Mouse (Mus musculus): ENCODE results near the gene Epo. TPM values are rescaled to one million over a fixed set of nuclear protein-coding genes. Genes with fewer than 3 reads are reported as not detected.

Gene Epo
- polyA plus RNA-seq, 1 experiment from 2014 or later, result not detected

GRCm38 (mm10) chr5:137549840-137550239 lies 16.8 kb upstream of the Epo start:
- no peak overlapping the region for H3K4me3 ChIP-seq (ENCODE audit: low read length)
- no peak overlapping the region for H3K27ac ChIP-seq (ENCODE audit: low read depth, low read length)
- H3K4me1 ChIP-seq (ENCODE audit: control insufficient read depth, insufficient read depth, low read length), result no peaks in the 10 kb centered on the region
- H3K9ac ChIP-seq (ENCODE audit: low read depth, low read length), result no peak overlapping the region
- 91% methylated on average over 2 of the region's 2 CpGs for WGBS
- H3K36me3 ChIP-seq (ENCODE audit: control insufficient read depth, insufficient read depth, low read length), result no peaks in the 10 kb centered on the region
- no peak for ATAC-seq (ENCODE audit: low FRiP score, low TSS enrichment)
- H3K9me3 ChIP-seq (ENCODE audit: control insufficient read depth, low read length), result no peaks in the 10 kb centered on the region
- H3K27me3 ChIP-seq (ENCODE audit: control insufficient read depth, insufficient read depth, low read length), result peaks cover 10% of the 10 kb centered on the region; the same call in 1 of the 2 replicates
- H3K4me2 ChIP-seq (replicated peaks; ENCODE audit: low read depth, low read length), result no peak overlapping the region

DNA sequence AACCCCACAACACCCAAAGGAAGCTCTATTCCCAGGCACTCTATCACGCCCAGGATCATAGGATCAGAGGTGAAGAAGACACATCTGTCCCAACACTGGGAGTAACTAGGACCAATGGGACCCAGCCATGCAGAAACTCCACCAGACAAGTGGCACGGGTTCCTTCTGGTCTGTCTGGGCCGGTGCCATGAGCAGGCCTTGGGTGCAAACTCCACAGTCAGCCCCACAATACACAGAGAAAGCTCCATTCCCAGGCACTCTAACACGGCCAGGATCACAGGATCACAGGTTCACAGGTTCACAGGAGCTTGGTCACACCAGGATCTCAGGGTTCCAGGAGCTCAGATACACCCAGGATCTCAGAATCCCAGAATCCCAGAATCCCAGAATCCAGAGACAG lies 12.6 kb upstream of the Epo start:
- H3K9ac ChIP-seq (ENCODE audit: low read depth, low read length), result no peak overlapping the region
- H3K27me3 ChIP-seq (ENCODE audit: control insufficient read depth, insufficient read depth, low read length), result no peaks in the 10 kb centered on the region
- no peak for ATAC-seq (ENCODE audit: low FRiP score, low TSS enrichment)
- H3K27ac ChIP-seq (ENCODE audit: low read depth, low read length), result no peak overlapping the region
- no peaks in the 10 kb centered on the region for H3K36me3 ChIP-seq (ENCODE audit: control insufficient read depth, insufficient read depth, low read length)
- 75% methylated on average over 4 of the region's 4 CpGs for WGBS
- H3K4me2 ChIP-seq (replicated peaks; ENCODE audit: low read depth, low read length), result no peak overlapping the region
- no peaks in the 10 kb centered on the region for H3K4me1 ChIP-seq (ENCODE audit: control insufficient read depth, insufficient read depth, low read length)
- no peak overlapping the region for H3K4me3 ChIP-seq (ENCODE audit: low read length)
- no peaks in the 10 kb centered on the region for H3K9me3 ChIP-seq (ENCODE audit: control insufficient read depth, low read length)

DNA sequence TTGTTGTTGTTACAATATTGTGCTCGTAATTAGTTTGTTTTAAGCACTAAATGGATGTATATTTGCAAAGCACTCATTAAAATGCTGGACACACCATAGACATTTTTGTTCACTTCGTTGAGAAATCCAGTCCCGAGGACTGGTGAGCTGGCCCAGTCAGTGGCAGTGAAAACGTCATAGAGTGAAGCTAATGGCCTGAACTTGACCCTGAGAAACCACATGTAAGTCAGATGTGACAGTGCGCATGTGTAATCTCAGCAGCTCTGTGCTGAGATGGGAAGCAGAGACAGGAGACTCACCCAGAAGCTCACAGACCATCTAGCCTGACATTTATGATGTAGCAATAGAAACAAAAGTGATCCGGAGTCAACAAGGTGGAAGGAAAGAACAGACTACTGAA lies 11.9 kb upstream of the Epo start:
- Histone ChIP-seq H3K9ac (ENCODE audit: low read depth, low read length) (no peak overlapping the region), H3K4me3 (ENCODE audit: low read length) (no peak overlapping the region), H3K27ac (ENCODE audit: low read depth, low read length) (no peak overlapping the region), H3K4me1 (ENCODE audit: control insufficient read depth, insufficient read depth, low read length) (no peaks in the 10 kb centered on the region), H3K36me3 (ENCODE audit: control insufficient read depth, insufficient read depth, low read length) (no peaks in the 10 kb centered on the region), H3K9me3 (ENCODE audit: control insufficient read depth, low read length) (no peaks in the 10 kb centered on the region), H3K4me2 (replicated peaks; ENCODE audit: low read depth, low read length) (no peak overlapping the region), H3K27me3 (ENCODE audit: control insufficient read depth, insufficient read depth, low read length) (no peaks in the 10 kb centered on the region)
- no peak for ATAC-seq (ENCODE audit: low FRiP score, low TSS enrichment)
- WGBS, result 63% methylated on average over 6 of the region's 6 CpGs

DNA sequence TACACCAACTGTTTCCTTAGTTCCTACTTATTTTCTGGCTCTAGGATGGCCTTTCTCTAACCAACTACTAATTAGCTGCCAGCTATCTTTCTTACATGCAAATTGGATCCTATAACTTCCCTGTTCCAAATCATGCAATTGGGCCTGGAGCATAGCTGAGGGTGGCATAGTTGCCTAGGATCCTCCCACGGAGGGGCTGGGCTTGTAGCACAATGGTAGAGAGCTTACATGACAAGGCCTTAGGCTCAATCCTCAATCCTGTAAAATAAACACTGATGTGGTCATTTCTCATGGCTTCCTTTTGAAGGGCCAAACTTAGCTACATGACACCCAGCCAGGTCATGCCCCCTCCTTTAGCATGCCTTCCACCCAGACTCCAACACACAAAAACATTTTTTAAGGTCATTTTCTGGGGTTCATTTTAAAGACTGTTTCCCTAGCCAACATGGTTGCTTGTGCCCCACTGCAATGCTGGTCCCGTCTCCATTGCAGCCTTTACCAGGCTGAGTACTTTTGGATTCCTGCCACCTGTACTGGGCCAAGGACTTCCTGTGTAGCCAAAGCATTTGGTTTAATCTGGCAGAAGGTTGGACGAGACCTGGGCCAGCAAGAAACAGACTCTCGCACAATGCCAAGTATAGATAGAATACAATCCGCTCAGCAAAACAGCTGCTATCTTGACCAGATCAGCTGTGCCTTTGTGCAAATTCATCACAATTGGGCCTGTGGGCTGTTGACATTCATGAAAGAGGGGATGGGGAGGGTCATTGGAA lies 8.9 kb upstream of the Epo start:
- no peaks in the 10 kb centered on the region for H3K36me3 ChIP-seq (ENCODE audit: control insufficient read depth, insufficient read depth, low read length)
- no peak overlapping the region for H3K27ac ChIP-seq (ENCODE audit: low read depth, low read length)
- H3K4me3 ChIP-seq (ENCODE audit: low read length), result no peak overlapping the region
- ATAC-seq (ENCODE audit: low FRiP score, low TSS enrichment), result no peak
- no peaks in the 10 kb centered on the region for H3K9me3 ChIP-seq (ENCODE audit: control insufficient read depth, low read length)
- WGBS, result 75% methylated on average over 5 of the region's 5 CpGs
- H3K4me1 ChIP-seq (ENCODE audit: control insufficient read depth, insufficient read depth, low read length), result no peaks in the 10 kb centered on the region
- no peak overlapping the region for H3K9ac ChIP-seq (ENCODE audit: low read depth, low read length)
- H3K4me2 ChIP-seq (replicated peaks; ENCODE audit: low read depth, low read length), result no peak overlapping the region
- H3K27me3 ChIP-seq (ENCODE audit: control insufficient read depth, insufficient read depth, low read length), result no peaks in the 10 kb centered on the region

GRCm38 (mm10) chr5:137540991-137541390 lies 7.9 kb upstream of the Epo start:
- Histone ChIP-seq H3K9ac (ENCODE audit: low read depth, low read length) (no peak overlapping the region), H3K9me3 (ENCODE audit: control insufficient read depth, low read length) (no peaks in the 10 kb centered on the region), H3K4me1 (ENCODE audit: control insufficient read depth, insufficient read depth, low read length) (no peaks in the 10 kb centered on the region), H3K4me3 (ENCODE audit: low read length) (no peak overlapping the region), H3K27me3 (ENCODE audit: control insufficient read depth, insufficient read depth, low read length) (no peaks in the 10 kb centered on the region), H3K27ac (ENCODE audit: low read depth, low read length) (no peak overlapping the region), H3K36me3 (ENCODE audit: control insufficient read depth, insufficient read depth, low read length) (no peaks in the 10 kb centered on the region), H3K4me2 (replicated peaks; ENCODE audit: low read depth, low read length) (no peak overlapping the region)
- ATAC-seq (ENCODE audit: low FRiP score, low TSS enrichment), result no peak
- 72% methylated on average over 6 of the region's 6 CpGs for WGBS

DNA sequence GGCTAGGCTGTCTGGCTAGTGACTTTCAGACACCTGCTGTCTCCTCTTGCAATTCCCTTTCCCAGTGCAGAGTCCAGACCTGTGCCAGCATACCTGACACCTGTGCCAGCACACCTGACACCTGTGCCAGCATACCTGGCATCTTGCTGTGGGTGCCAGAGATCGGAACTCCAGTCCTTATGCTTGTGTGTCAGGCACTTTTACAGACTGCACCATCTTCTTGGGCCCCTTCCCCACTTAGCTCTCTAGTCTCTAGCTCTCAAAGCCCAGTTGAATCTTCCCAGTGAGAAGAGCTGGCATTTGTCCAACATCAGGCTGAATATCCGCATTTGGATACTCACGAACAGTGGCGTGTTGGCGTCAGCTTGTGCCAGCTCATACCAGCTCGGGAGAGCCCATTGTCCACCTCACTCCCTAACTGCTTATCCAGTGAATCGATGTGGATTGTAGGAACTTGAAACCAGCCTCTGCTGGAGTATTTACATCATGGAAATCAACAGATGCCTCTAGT lies 6.3 kb upstream of the Epo start:
- Histone ChIP-seq H3K9ac (ENCODE audit: low read depth, low read length) (no peak overlapping the region), H3K27ac (ENCODE audit: low read depth, low read length) (no peak overlapping the region), H3K4me3 (ENCODE audit: low read length) (no peak overlapping the region), H3K4me2 (replicated peaks; ENCODE audit: low read depth, low read length) (no peak overlapping the region), H3K4me1 (ENCODE audit: control insufficient read depth, insufficient read depth, low read length) (no peaks in the 10 kb centered on the region), H3K36me3 (ENCODE audit: control insufficient read depth, insufficient read depth, low read length) (no peaks in the 10 kb centered on the region), H3K27me3 (ENCODE audit: control insufficient read depth, insufficient read depth, low read length) (no peaks in the 10 kb centered on the region), H3K9me3 (ENCODE audit: control insufficient read depth, low read length) (no peaks in the 10 kb centered on the region)
- WGBS, result 74% methylated on average over 7 of the region's 7 CpGs
- ATAC-seq (ENCODE audit: low FRiP score, low TSS enrichment), result no peak

- no peak overlapping the region for H3K27ac ChIP-seq (ENCODE audit: low read depth, low read length)
- H3K9ac ChIP-seq (ENCODE audit: low read depth, low read length), result no peak overlapping the region
- no peaks in the 10 kb centered on the region for H3K27me3 ChIP-seq (ENCODE audit: control insufficient read depth, insufficient read depth, low read length)
- H3K9me3 ChIP-seq (ENCODE audit: control insufficient read depth, low read length), result no peaks in the 10 kb centered on the region
- WGBS, result 62% methylated on average over 4 of the region's 4 CpGs
- ATAC-seq (ENCODE audit: low FRiP score, low TSS enrichment), result no peak
- no peak overlapping the region for H3K4me3 ChIP-seq (ENCODE audit: low read length)
- 0 out of 2 replicates have a peak, but pooled peaks cover 3% of the 10 kb centered on the region for H3K4me1 ChIP-seq (ENCODE audit: control insufficient read depth, insufficient read depth, low read length)
- no peak overlapping the region for H3K4me2 ChIP-seq (replicated peaks; ENCODE audit: low read depth, low read length)
- H3K36me3 ChIP-seq (ENCODE audit: control insufficient read depth, insufficient read depth, low read length), result no peaks in the 10 kb centered on the region
Observed at GRCm38 (mm10) chr5:137537461-137537860, 4.4 kb upstream of the Epo start.

DNA sequence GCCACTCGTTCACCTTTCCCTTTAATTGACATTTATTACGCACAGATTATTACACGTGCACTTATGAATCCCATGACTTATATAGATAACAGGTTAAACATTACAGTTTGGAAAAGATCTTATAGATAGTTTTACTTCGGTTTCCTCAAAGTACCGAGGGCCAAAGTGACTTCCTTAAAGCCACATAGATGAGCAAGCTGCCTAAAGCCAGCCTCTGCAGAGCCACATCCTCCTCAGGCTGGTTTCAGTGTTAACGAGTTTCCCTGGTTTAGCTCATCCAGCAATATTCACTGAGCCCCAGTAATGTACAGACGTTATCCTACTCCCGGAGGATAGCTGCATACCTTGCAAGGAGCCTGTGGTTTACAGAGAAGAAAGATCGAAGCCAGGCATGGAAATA lies 2.3 kb upstream of the Epo start:
- Histone ChIP-seq H3K4me1 (ENCODE audit: control insufficient read depth, insufficient read depth, low read length) (peaks cover 5% of the 10 kb centered on the region; the same call in 1 of the 2 replicates), H3K27me3 (ENCODE audit: control insufficient read depth, insufficient read depth, low read length) (no peaks in the 10 kb centered on the region), H3K4me3 (ENCODE audit: low read length) (no peak overlapping the region), H3K36me3 (ENCODE audit: control insufficient read depth, insufficient read depth, low read length) (no peaks in the 10 kb centered on the region), H3K27ac (ENCODE audit: low read depth, low read length) (no peak overlapping the region), H3K9ac (ENCODE audit: low read depth, low read length) (no peak overlapping the region), H3K9me3 (ENCODE audit: control insufficient read depth, low read length) (no peaks in the 10 kb centered on the region), H3K4me2 (replicated peaks; ENCODE audit: low read depth, low read length) (no peak overlapping the region)
- ATAC-seq (ENCODE audit: low FRiP score, low TSS enrichment), result no peak
- WGBS, result 79% methylated on average over 9 of the region's 9 CpGs

GRCm38 (mm10) chr5:137534762-137535161 lies 1.7 kb upstream of the Epo start:
- Histone ChIP-seq H3K36me3 (ENCODE audit: control insufficient read depth, insufficient read depth, low read length) (peaks cover 5% of the 10 kb centered on the region), H3K9ac (ENCODE audit: low read depth, low read length) (no peak overlapping the region), H3K4me1 (ENCODE audit: control insufficient read depth, insufficient read depth, low read length) (peaks cover 11% of the 10 kb centered on the region), H3K9me3 (ENCODE audit: control insufficient read depth, low read length) (no peaks in the 10 kb centered on the region), H3K27me3 (ENCODE audit: control insufficient read depth, insufficient read depth, low read length) (no peaks in the 10 kb centered on the region), H3K4me2 (replicated peaks; ENCODE audit: low read depth, low read length) (no peak overlapping the region), H3K27ac (ENCODE audit: low read depth, low read length) (no peak overlapping the region), H3K4me3 (ENCODE audit: low read length) (no peak overlapping the region)
- no peak for ATAC-seq (ENCODE audit: low FRiP score, low TSS enrichment)
- WGBS, result 89% methylated on average over 3 of the region's 3 CpGs
